Mouse (Mus musculus): ENCODE results near the gene Nrbf2.

Nrbf2 gene

GRCm38 (mm10) chr10:67299285-67299684 lies 14.2 kb upstream of the Nrbf2 start:
- TF ChIP-seq GATA4 (IDR thresholded peaks at IDR 0.05; ENCODE audit: insufficient replicate concordance, low read length), result no peak

- TF ChIP-seq GATA4 (IDR thresholded peaks at IDR 0.05; ENCODE audit: insufficient replicate concordance, low read length), result peak; percentile 74; the same call in 1 of the 2 replicates
These were observed 13.8 kb upstream of the Nrbf2 start for GRCm38 (mm10) chr10:67298856-67299255.

GRCm38 (mm10) chr10:67297175-67297855 lies 12.2 kb upstream of the Nrbf2 start:
- no peak for TF ChIP-seq GATA4 (IDR thresholded peaks at IDR 0.05; ENCODE audit: insufficient replicate concordance, low read length)

- no peak for TF ChIP-seq GATA4 (IDR thresholded peaks at IDR 0.05; ENCODE audit: insufficient replicate concordance, low read length)
These were observed 11.5 kb upstream of the Nrbf2 start for GRCm38 (mm10) chr10:67296482-67297152.

- no peak for TF ChIP-seq GATA4 (IDR thresholded peaks at IDR 0.05; ENCODE audit: insufficient replicate concordance, low read length)
These were observed 10.9 kb upstream of the Nrbf2 start for GRCm38 (mm10) chr10:67295938-67296466.

GRCm38 (mm10) chr10:67295331-67295730 lies 10.2 kb upstream of the Nrbf2 start:
- no peak for TF ChIP-seq GATA4 (IDR thresholded peaks at IDR 0.05; ENCODE audit: insufficient replicate concordance, low read length)

GRCm38 (mm10) chr10:67291087-67291486 lies 6.0 kb upstream of the Nrbf2 start:
- no peak; the same call in 1 of the 2 replicates for TF ChIP-seq GATA4 (IDR thresholded peaks at IDR 0.05; ENCODE audit: insufficient replicate concordance, low read length)

- no peak for TF ChIP-seq GATA4 (IDR thresholded peaks at IDR 0.05; ENCODE audit: insufficient replicate concordance, low read length)
These were observed 5.5 kb upstream of the Nrbf2 start for GRCm38 (mm10) chr10:67290622-67291021.

GRCm38 (mm10) chr10:67287877-67288276 lies 2.8 kb upstream of the Nrbf2 start:
- TF ChIP-seq GATA4 (IDR thresholded peaks at IDR 0.05; ENCODE audit: insufficient replicate concordance, low read length), result no peak

GRCm38 (mm10) chr10:67284761-67285175 lies 337 bp downstream of the Nrbf2 start:
- no peak for TF ChIP-seq GATA4 (IDR thresholded peaks at IDR 0.05; ENCODE audit: insufficient replicate concordance, low read length)

GRCm38 (mm10) chr10:67284311-67284710 lies 794 bp downstream of the Nrbf2 start:
- TF ChIP-seq GATA4 (IDR thresholded peaks at IDR 0.05; ENCODE audit: insufficient replicate concordance, low read length), result no peak

- TF ChIP-seq GATA4 (IDR thresholded peaks at IDR 0.05; ENCODE audit: insufficient replicate concordance, low read length), result no peak
These were observed 1.6 kb downstream of the Nrbf2 start for GRCm38 (mm10) chr10:67283516-67283915.

GRCm38 (mm10) chr10:67282531-67282930 lies 2.6 kb downstream of the Nrbf2 start:
- no peak for TF ChIP-seq GATA4 (IDR thresholded peaks at IDR 0.05; ENCODE audit: insufficient replicate concordance, low read length)

GRCm38 (mm10) chr10:67281852-67282251 lies 3.3 kb downstream of the Nrbf2 start:
- no peak for TF ChIP-seq GATA4 (IDR thresholded peaks at IDR 0.05; ENCODE audit: insufficient replicate concordance, low read length)

GRCm38 (mm10) chr10:67275916-67276315 lies 9.2 kb downstream of the Nrbf2 start:
- no peak for TF ChIP-seq GATA4 (IDR thresholded peaks at IDR 0.05; ENCODE audit: insufficient replicate concordance, low read length)

GRCm38 (mm10) chr10:67264852-67265251 lies 20.3 kb downstream of the Nrbf2 start:
- TF ChIP-seq GATA4 (IDR thresholded peaks at IDR 0.05; ENCODE audit: insufficient replicate concordance, low read length), result no peak
